In the genomic region with DNA sequence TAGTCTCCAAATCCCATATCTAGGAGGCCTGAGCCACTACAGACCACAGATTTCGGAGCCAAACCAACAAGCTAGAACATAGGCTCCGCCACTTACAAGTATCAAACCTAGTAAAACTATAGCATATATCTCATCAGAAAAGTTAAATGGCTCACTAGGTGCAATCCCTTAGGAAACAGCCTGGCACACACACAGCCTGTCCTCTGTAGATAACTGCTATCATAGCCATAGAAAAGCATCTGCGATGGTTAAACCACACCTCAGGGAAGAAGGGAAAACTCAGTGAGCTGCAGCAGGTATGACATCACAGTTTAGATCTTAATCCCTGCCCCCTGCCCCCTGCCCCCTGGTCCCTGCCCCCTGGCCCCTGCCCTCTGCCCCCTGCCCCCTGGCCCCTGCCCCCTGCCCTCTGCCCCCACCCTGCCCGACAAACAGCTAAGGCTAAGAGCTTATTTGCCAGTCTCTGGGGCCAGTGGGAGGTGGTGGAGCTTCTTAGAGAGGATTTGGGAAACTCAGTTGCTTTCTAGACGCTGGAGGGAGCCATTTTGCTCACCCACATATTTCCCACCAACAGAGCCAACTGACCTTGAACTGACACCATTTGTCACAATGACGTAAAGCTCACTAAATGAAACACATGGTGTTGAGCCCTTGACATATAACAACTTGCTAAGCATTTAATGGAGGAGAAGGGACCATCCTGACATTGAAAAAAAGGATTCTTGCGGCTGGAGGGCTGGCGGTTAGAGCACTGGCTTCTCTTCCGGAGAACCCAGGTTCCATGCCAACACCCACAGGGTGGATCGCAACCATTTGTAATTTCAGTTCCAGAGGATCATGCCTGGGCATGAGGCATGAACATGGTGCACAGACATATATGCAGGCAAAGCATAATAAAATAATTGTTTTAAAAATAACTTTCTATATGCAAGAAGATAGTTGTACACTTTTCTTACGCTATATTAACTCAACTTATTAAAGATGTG, we compare ENCODE assay signal across 10 mouse cellular contexts. TPM values are rescaled to one million over a fixed set of nuclear protein-coding genes. Genes with fewer than 3 reads are reported as not detected.
DNase-seq lines count a peak whose midpoint lies in the region; ATAC-seq lines count a peak whose summit lies in the region.
"Had no signal": no experiment of that assay in that cellular context is flagged by ENCODE, and none has a peak within 500 bp of the region (broad histone marks: within the 10 kb centered on the region; RNA-seq: fewer than 3 reads in every experiment).

No protein-coding gene starts in this region.

- H3K9ac ChIP-seq in hindbrain, embryonic 12.5 days = no peak overlapping the region
- no peak overlapping the region for H3K9ac ChIP-seq in hindbrain, embryonic 14.5 days
- H3K9ac ChIP-seq in liver, embryonic 12.5 days = peak overlapping the region; percentile 55

- H3K4me2 ChIP-seq in hindbrain, embryonic 12.5 days (replicated peaks) = no peak overlapping the region
- H3K4me2 ChIP-seq in hindbrain, embryonic 14.5 days (replicated peaks) = no peak overlapping the region
- H3K4me2 ChIP-seq in liver, embryonic 12.5 days = peak overlapping the region; percentile 51

- ATAC-seq in hindbrain, embryonic 12.5 days (ENCODE audit: low FRiP score) = no peak
- no peak for ATAC-seq in hindbrain, embryonic 14.5 days (ENCODE audit: low FRiP score)
- ATAC-seq in liver, embryonic 12.5 days = peak; percentile 91

- WGBS in hindbrain, embryonic 12.5 days = 77% methylated on average over 11 of the region's 11 CpGs
- WGBS in hindbrain, embryonic 14.5 days = 71% methylated on average over 11 of the region's 11 CpGs
- WGBS in liver, embryonic 12.5 days (ENCODE audit: insufficient replicate concordance) = 70% methylated on average over 11 of the region's 11 CpGs

- H3K27me3 ChIP-seq in hindbrain, embryonic 12.5 days = no peaks in the 10 kb centered on the region
- no peaks in the 10 kb centered on the region for H3K27me3 ChIP-seq in hindbrain, embryonic 14.5 days (ENCODE audit: control insufficient read depth, insufficient read depth, low read length)
- H3K27me3 ChIP-seq in liver, embryonic 12.5 days (replicated peaks) = no peaks in the 10 kb centered on the region

- H3K36me3 ChIP-seq in hindbrain, embryonic 12.5 days = peaks cover 3% of the 10 kb centered on the region; the same call in 1 of the 2 replicates
- H3K36me3 ChIP-seq in hindbrain, embryonic 14.5 days (replicated peaks; ENCODE audit: control insufficient read depth, insufficient read depth) = no peaks in the 10 kb centered on the region
- H3K36me3 ChIP-seq in liver, embryonic 12.5 days = no peaks in the 10 kb centered on the region

- H3K9me3 ChIP-seq in hindbrain, embryonic 12.5 days (replicated peaks) = no peaks in the 10 kb centered on the region
- H3K9me3 ChIP-seq in hindbrain, embryonic 14.5 days (ENCODE audit: control insufficient read depth, low read length) = no peaks in the 10 kb centered on the region
- no peaks in the 10 kb centered on the region for H3K9me3 ChIP-seq in liver, embryonic 12.5 days (replicated peaks)

- H3K4me1 ChIP-seq in hindbrain, embryonic 12.5 days = peaks cover 10% of the 10 kb centered on the region; the same call in 1 of the 2 replicates
- peaks cover 15% of the 10 kb centered on the region; the same call in 1 of the 2 replicates for H3K4me1 ChIP-seq in hindbrain, embryonic 14.5 days (replicated peaks; ENCODE audit: control insufficient read depth, insufficient read depth, low read length)
- H3K4me1 ChIP-seq in liver, embryonic 12.5 days = peaks cover 29% of the 10 kb centered on the region

- peak; percentile 47 to 84 for DNase-seq in adrenal gland, adult (ENCODE audit: inconsistent age in 2 of 2, low spot score in 1 of 2)
- DNase-seq in adrenal gland, adult 18-20 months (ENCODE audit: low spot score in 2 of 2) = no peak
- no peak for DNase-seq in hindbrain, embryonic 14.5 days (ENCODE audit: low spot score)
- peak; percentile 23 for DNase-seq in R1 (ENCODE audit: low read depth, low spot score)
- no peak for DNase-seq in gastrocnemius, adult 18-20 months (ENCODE audit: low spot score)
- DNase-seq in ovary, postnatal 36 days (ENCODE audit: low spot score) = no peak
- DNase-seq: gastrocnemius, postnatal 36 days had no signal

- H3K4me3 ChIP-seq in hindbrain, embryonic 12.5 days = no peak overlapping the region
- H3K4me3 ChIP-seq in hindbrain, embryonic 14.5 days (replicated peaks; ENCODE audit: low read length) = no peak overlapping the region
- no peak overlapping the region for H3K4me3 ChIP-seq in liver, embryonic 12.5 days
- H3K4me3 ChIP-seq: erythroblast, embryonic 14.5 days had no signal

- H3K27ac ChIP-seq in hindbrain, embryonic 12.5 days = 0 out of 2 replicates have a peak overlapping the region, but pooled peaks have one; percentile 12
- H3K27ac ChIP-seq in hindbrain, embryonic 14.5 days = no peak overlapping the region
- peak overlapping the region; percentile 81 for H3K27ac ChIP-seq in liver, embryonic 12.5 days

RNA-seq across cellular contexts. Expression of a gene that starts 58.3 kb away (rescaled TPM):
- total RNA-seq in adrenal gland, adult 18-20 months (2021) = 100 to 1,000 TPM; 141 to 185 TPM
- 49.2 and 51.9 TPM in 2 replicates for polyA plus RNA-seq in hindbrain, embryonic 12.5 days (2016; fragmentation: Nextera tagmentation; extraction: Ambion mirVana)
- 37.3 and 40.3 TPM in 2 replicates for polyA plus RNA-seq in hindbrain, embryonic 14.5 days (2014; fragmentation: Nextera tagmentation; extraction: Ambion mirVana)
- polyA plus RNA-seq in liver, embryonic 12.5 days (2016; fragmentation: Nextera tagmentation; extraction: Ambion mirVana) = 45.7 and 50.9 TPM in 2 replicates
- total RNA-seq in gastrocnemius, adult 18-20 months (2021) = 10 to 100 TPM; 32.4 to 35.9 TPM

Comparison
In these comparisons a context has a peak if more than half of its experiments do, and no peak if none do; other contexts are left out.
1. DNase-seq: peak in adrenal gland, adult (2 of 2) and R1 (single experiment); none in adrenal gland, adult 18-20 months (0 of 2), hindbrain, embryonic 14.5 days (single experiment), gastrocnemius, adult 18-20 months (single experiment) and ovary, postnatal 36 days (single experiment).